Mouse (Mus musculus) heart, embryonic 12.5 days (tissue): ENCODE results near the gene Itpkb. TPM values are rescaled to one million over a fixed set of nuclear protein-coding genes. Genes with fewer than 3 reads are reported as not detected.

Source experiments
- ATAC-seq: fragments of 200-750 bp; cut with Nextera tagmentation; 2 replicates; pipeline ENCODE4 v1.8.0; 2017; ENCODE audit warnings: moderate TSS enrichment, moderate library complexity; ENCODE audit not compliant: insufficient number of reproducible peaks, low FRiP score
- H3K27ac ChIP-seq: fragments of 300-500 bp; sonication (generic); 2 replicates; pipeline ENCODE4 v1.5.1; 2016; ENCODE audit warnings: mild to moderate bottlenecking, moderate library complexity; ENCODE audit not compliant: poor library complexity, severe bottlenecking
- H3K27me3 ChIP-seq: fragments of 300-500 bp; sonication (generic); replicated peaks from 2 replicates; pipeline ENCODE4 v1.6.1; 2016; ENCODE audit warnings: mild to moderate bottlenecking, moderate library complexity
- H3K36me3 ChIP-seq: fragments of 300-500 bp; sonication (generic); 2 replicates; pipeline ENCODE4 v1.6.1; 2016; ENCODE audit warnings: mild to moderate bottlenecking, moderate library complexity
- H3K4me1 ChIP-seq: fragments of 300-500 bp; sonication (generic); replicated peaks from 2 replicates; pipeline ENCODE4 v1.6.1; 2016; ENCODE audit warnings: mild to moderate bottlenecking
- H3K4me2 ChIP-seq: fragments of 300-500 bp; sonication (generic); 2 replicates; pipeline ENCODE4 v1.6.1; 2016; ENCODE audit warnings: mild to moderate bottlenecking, moderate library complexity
- H3K4me3 ChIP-seq: fragments of 300-500 bp; sonication (generic); 2 replicates; pipeline ENCODE4 v1.5.1; 2016; ENCODE audit warnings: mild to moderate bottlenecking
- H3K9ac ChIP-seq: fragments of 300-500 bp; sonication (generic); 2 replicates; pipeline ENCODE4 v1.6.1; 2016; ENCODE audit warnings: mild to moderate bottlenecking, moderate library complexity
- H3K9me3 ChIP-seq: fragments of 300-500 bp; sonication (generic); replicated peaks from 2 replicates; pipeline ENCODE4 v1.6.1; 2016; ENCODE audit warnings: mild to moderate bottlenecking, moderate library complexity
- WGBS: fragments of 180-500 bp; shearing (Covaris S2); methylation state at CpG from one replicate; pipeline ENCODE4 v1.1.7; 2016; 5-methylcytosine and 5-hydroxymethylcytosine counted together
- polyA plus RNA-seq: library from polyadenylated mRNA; unstranded; fragments of >200 nt; fragmentation: Nextera tagmentation; extraction: Ambion mirVana; gene quantifications from 2 replicates; pipeline ENCODE4 v1.2.1, GENCODE M21; 2016

Gene Itpkb
- polyA plus RNA-seq, 1 experiment from 2014 or later, result 7.2 TPM

GRCm38 (mm10) chr1:180359311-180359710, 29.0 kb downstream of the Itpkb start:
- H3K36me3 ChIP-seq, result 0 out of 2 replicates have a peak, but pooled peaks cover 4% of the 10 kb centered on the region
- H3K4me2 ChIP-seq, result no peak overlapping the region
- no peak overlapping the region for H3K9ac ChIP-seq
- 63% methylated on average over 5 of the region's 5 CpGs for WGBS
- no peak overlapping the region for H3K4me3 ChIP-seq
- no peaks in the 10 kb centered on the region for H3K9me3 ChIP-seq
- H3K27ac ChIP-seq, result 0 out of 2 replicates have a peak overlapping the region, but pooled peaks have one; percentile 48
- H3K27me3 ChIP-seq, result peaks cover 12% of the 10 kb centered on the region; the same call in 1 of the 2 replicates
- no peak for ATAC-seq
- peaks cover 68% of the 10 kb centered on the region for H3K4me1 ChIP-seq

- H3K27me3 ChIP-seq, result peaks cover 6% of the 10 kb centered on the region; the same call in 1 of the 2 replicates
Observed at GRCm38 (mm10) chr1:180362176-180362575, 31.9 kb downstream of the Itpkb start.

GRCm38 (mm10) chr1:180362844-180363243, 32.6 kb downstream of the Itpkb start:
- Histone ChIP-seq H3K27me3 (peaks cover 6% of the 10 kb centered on the region; the same call in 1 of the 2 replicates), H3K4me1 (peaks cover 74% of the 10 kb centered on the region), H3K9ac (no peak overlapping the region), H3K27ac (peak overlapping the region; percentile 61), H3K36me3 (0 out of 2 replicates have a peak, but pooled peaks cover 4% of the 10 kb centered on the region), H3K9me3 (no peaks in the 10 kb centered on the region), H3K4me3 (no peak overlapping the region), H3K4me2 (no peak overlapping the region)
- WGBS, result 67% methylated on average over 5 of the region's 5 CpGs
- ATAC-seq, result no peak

More at GRCm38 (mm10) chr1:180362176-180362575, 31.9 kb downstream of the Itpkb start:
- ATAC-seq, result no peak
- Histone ChIP-seq H3K36me3 (0 out of 2 replicates have a peak, but pooled peaks cover 4% of the 10 kb centered on the region), H3K9ac (no peak overlapping the region), H3K4me2 (no peak overlapping the region), H3K27ac (no peak overlapping the region), H3K4me1 (peaks cover 74% of the 10 kb centered on the region), H3K4me3 (no peak overlapping the region), H3K9me3 (no peaks in the 10 kb centered on the region)
- 86% methylated on average over 4 of the region's 4 CpGs for WGBS

DNA sequence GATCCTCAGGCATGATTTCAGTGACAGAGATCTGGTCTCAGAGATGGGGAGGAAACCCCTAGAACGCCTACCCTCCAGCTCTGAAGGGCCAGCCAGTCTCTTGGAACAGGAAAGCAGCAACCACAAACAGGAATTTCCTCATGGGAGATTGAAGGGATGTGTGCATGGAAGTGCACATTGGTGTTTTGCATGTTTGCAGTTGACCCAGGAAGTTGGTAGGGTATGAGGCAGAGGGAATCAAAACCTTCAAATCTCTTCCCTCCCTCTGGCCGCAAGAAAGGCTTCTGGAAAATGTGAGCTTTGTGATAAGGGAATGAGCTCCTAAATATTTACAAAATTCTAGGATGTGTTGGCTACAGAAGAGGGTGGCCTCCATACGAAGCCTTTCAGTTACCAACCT, 33.0 kb downstream of the Itpkb start:
- ATAC-seq, result no peak
- Histone ChIP-seq H3K9me3 (no peaks in the 10 kb centered on the region), H3K4me2 (peak overlapping the region; percentile 31), H3K27me3 (peaks cover 6% of the 10 kb centered on the region), H3K36me3 (0 out of 2 replicates have a peak, but pooled peaks cover 4% of the 10 kb centered on the region), H3K4me3 (no peak overlapping the region), H3K9ac (no peak overlapping the region), H3K27ac (peak overlapping the region; percentile 61), H3K4me1 (peaks cover 74% of the 10 kb centered on the region)
- 31% methylated on average over 3 of the region's 3 CpGs for WGBS

DNA sequence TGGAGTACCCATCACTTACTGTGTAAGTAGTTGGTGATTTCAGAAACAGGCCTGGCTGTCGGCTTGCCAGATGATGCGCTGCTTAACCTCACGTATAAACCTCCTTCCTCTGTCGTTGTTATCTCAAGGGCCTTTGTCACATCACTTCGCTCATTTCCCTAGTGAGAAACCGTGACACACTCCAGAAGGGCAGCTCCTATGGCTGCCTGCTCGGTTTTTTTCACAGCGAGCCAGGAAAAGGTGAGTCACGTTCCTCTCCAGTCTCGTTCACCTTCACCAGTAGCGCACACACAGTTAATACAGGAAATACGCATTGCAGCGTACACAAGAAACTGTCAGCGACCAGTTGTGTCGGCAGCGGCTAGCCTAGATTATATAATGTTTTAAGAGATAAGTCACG, 33.7 kb downstream of the Itpkb start:
- H3K36me3 ChIP-seq, result 0 out of 2 replicates have a peak, but pooled peaks cover 4% of the 10 kb centered on the region
- H3K9ac ChIP-seq, result no peak overlapping the region
- 13% methylated on average over 17 of the region's 17 CpGs for WGBS
- H3K27me3 ChIP-seq, result peaks cover 6% of the 10 kb centered on the region
- peak; percentile 40 for ATAC-seq
- H3K4me3 ChIP-seq, result no peak overlapping the region
- peak overlapping the region; percentile 31 for H3K4me2 ChIP-seq
- peaks cover 68% of the 10 kb centered on the region for H3K4me1 ChIP-seq
- H3K27ac ChIP-seq, result peak overlapping the region; percentile 61
- no peaks in the 10 kb centered on the region for H3K9me3 ChIP-seq

DNA sequence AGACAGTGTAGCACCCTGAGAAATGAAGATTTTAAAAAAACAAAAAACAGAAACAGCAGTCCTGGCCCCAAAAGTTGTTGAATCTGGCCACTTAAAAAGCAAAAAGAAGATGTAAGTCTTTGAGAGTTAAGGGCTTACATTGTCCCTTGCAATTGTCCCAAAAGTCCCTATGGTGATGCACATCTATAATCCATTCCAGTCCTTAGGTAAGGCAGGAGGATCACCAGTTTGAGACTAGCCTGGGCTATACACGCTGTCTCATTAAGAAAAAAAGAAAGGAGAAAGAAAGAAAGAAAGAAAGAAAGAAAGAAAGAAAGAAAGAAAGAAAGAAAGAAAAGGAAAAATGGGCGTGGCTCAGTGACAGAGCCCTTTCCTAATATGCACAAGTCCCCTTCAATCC, 34.4 kb downstream of the Itpkb start:
- ATAC-seq, result no peak
- Histone ChIP-seq H3K4me2 (peak overlapping the region; percentile 88), H3K36me3 (0 out of 2 replicates have a peak, but pooled peaks cover 4% of the 10 kb centered on the region), H3K9me3 (no peaks in the 10 kb centered on the region), H3K4me3 (peak overlapping the region; percentile 49), H3K4me1 (peaks cover 63% of the 10 kb centered on the region), H3K27me3 (peaks cover 6% of the 10 kb centered on the region), H3K9ac (no peak overlapping the region), H3K27ac (peak overlapping the region; percentile 61)
- 26% methylated on average over 2 of the region's 2 CpGs for WGBS

DNA sequence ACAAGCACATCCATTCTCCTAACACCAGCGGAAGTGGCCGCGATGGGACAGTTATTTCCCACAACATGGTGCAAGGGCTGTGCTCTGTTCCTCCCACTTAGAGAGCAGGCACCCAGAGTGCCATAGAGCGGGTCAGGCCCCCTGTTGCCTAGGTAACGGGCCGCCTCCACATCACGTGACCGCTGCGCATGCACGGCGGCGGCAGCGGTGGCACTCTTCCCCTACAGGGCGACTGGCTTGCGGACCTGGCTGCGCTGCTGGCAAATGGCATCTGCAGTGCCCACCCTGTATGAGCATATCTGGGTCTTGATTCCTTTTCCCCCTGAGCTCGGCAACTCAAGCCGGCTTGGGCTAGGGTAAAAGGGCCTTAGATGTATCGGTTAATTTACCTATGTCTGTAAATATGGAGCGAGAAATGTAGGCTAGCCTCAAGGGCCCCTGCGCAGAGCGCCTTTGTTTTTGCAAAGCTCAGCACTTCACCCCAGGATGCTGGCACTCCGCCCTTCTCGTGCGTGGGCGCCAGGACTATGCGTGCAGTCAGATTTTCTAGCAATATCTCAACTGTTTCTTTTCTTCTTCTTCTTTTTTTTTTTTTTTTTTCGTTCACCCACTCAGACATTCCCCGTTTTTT, 35.0 kb downstream of the Itpkb start:
- Histone ChIP-seq H3K9me3 (no peaks in the 10 kb centered on the region), H3K4me3 (peak overlapping the region; percentile 49), H3K36me3 (0 out of 2 replicates have a peak, but pooled peaks cover 4% of the 10 kb centered on the region), H3K4me2 (peak overlapping the region; percentile 88), H3K9ac (peak overlapping the region; percentile 63), H3K27ac (peak overlapping the region; percentile 61), H3K27me3 (peaks cover 6% of the 10 kb centered on the region), H3K4me1 (peaks cover 61% of the 10 kb centered on the region)
- WGBS, result 2% methylated on average over 29 of the region's 29 CpGs
- ATAC-seq, result peak; percentile 89

DNA sequence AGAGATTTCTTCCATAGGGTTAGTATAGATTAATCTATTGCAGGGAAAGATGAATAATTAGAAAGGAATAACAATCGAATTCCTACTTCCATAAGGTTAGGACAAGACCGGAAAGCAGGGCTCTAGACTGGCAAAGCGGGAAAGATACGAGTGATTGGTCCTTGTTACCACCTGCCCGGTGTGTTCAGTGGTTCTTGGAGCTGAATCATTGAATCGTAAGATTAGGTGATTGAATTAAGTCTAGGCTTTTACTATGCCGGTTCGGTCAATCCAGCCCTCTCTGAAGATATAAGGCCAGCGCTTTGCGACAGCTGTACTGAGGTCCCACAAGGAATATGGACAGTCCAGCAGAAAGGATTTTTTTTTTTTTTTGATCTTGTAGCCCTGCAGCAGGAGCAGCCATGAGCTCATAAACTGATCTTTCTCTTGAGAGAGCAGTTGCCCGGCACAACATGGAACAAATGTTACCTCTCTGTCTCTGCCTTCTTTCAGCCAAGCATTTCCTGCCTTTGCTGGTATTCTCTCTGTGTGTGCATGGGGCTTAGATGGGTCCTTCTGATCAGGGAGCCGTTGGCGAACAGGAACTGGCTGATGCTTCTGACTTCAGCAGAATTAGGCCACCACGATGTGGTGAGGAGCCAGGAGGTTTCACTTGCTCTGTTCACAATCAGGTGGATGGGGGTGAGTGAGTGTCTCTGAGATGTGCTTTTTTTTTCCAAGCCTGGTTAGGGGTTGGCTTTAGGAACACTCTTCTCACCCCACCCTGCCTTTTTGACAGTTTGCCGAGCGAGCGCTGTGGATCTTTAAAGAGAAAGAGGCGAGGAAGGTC, 35.9 kb downstream of the Itpkb start:
- Histone ChIP-seq H3K9me3 (no peaks in the 10 kb centered on the region), H3K9ac (no peak overlapping the region), H3K27me3 (peaks cover 6% of the 10 kb centered on the region), H3K4me3 (no peak overlapping the region), H3K36me3 (no peaks in the 10 kb centered on the region), H3K27ac (no peak overlapping the region; the same call in 1 of the 2 replicates), H3K4me2 (no peak overlapping the region), H3K4me1 (peaks cover 69% of the 10 kb centered on the region)
- no peak for ATAC-seq
- WGBS, result 72% methylated on average over 18 of the region's 18 CpGs

- Histone ChIP-seq H3K4me3 (no peak overlapping the region), H3K27me3 (no peaks in the 10 kb centered on the region; the same call in none of the 2 replicates), H3K4me2 (no peak overlapping the region), H3K9me3 (no peaks in the 10 kb centered on the region), H3K4me1 (peaks cover 77% of the 10 kb centered on the region), H3K36me3 (no peaks in the 10 kb centered on the region), H3K27ac (no peak overlapping the region), H3K9ac (no peak overlapping the region)
- no peak for ATAC-seq
- WGBS, result 63% methylated on average over 3 of the region's 3 CpGs
Observed at GRCm38 (mm10) chr1:180367045-180367619, 36.8 kb downstream of the Itpkb start.

GRCm38 (mm10) chr1:180367626-180368025, 37.3 kb downstream of the Itpkb start:
- H3K36me3 ChIP-seq, result no peaks in the 10 kb centered on the region
- H3K27me3 ChIP-seq, result no peaks in the 10 kb centered on the region; the same call in none of the 2 replicates
- H3K4me2 ChIP-seq, result no peak overlapping the region
- ATAC-seq, result no peak
- H3K9me3 ChIP-seq, result no peaks in the 10 kb centered on the region
- 63% methylated on average over 3 of the region's 3 CpGs for WGBS
- no peak overlapping the region for H3K4me3 ChIP-seq
- H3K4me1 ChIP-seq, result peaks cover 74% of the 10 kb centered on the region
- no peak overlapping the region for H3K27ac ChIP-seq
- no peak overlapping the region for H3K9ac ChIP-seq

- 80% methylated on average over 7 of the region's 7 CpGs for WGBS
- Histone ChIP-seq H3K27ac (no peak overlapping the region), H3K9ac (no peak overlapping the region)
Observed at GRCm38 (mm10) chr1:180368112-180368511, 37.8 kb downstream of the Itpkb start.

More at GRCm38 (mm10) chr1:180368112-180368511, 37.8 kb downstream of the Itpkb start:
- H3K27me3 ChIP-seq, result no peaks in the 10 kb centered on the region; the same call in none of the 2 replicates
- peaks cover 75% of the 10 kb centered on the region for H3K4me1 ChIP-seq
- no peaks in the 10 kb centered on the region for H3K9me3 ChIP-seq
- H3K4me2 ChIP-seq, result no peak overlapping the region
- ATAC-seq, result no peak
- no peaks in the 10 kb centered on the region for H3K36me3 ChIP-seq
- H3K4me3 ChIP-seq, result no peak overlapping the region
